In the genomic region with DNA sequence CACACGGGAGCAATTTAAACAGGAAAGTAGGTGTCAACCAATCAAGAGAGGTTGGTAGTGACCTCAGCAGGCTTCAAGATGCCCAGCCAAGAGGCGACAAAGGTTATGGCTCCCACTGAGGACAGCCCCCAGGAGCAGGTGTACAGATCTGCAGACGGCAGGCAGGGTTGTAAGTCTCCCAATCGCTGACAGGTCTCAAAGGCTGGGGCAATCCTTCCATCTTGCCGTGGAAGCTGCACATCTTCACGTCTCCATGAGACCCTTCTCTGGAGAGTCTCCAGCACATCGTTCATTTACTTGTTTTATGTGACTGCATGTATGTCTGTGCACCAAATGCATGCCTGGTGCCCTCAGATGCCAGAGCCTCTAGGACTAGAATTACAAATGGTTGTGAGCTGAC, we compare ENCODE assay signal across 24 mouse cellular contexts. TPM values are rescaled to one million over a fixed set of nuclear protein-coding genes. Genes with fewer than 3 reads are reported as not detected.
DNase-seq lines count a peak whose midpoint lies in the region; ATAC-seq lines count a peak whose summit lies in the region.
"Had no signal": no experiment of that assay in that cellular context is flagged by ENCODE, and none has a peak within 500 bp of the region (broad histone marks: within the 10 kb centered on the region; RNA-seq: fewer than 3 reads in every experiment).

No protein-coding gene starts in this region.

- H3K9ac ChIP-seq in forebrain, embryonic 11.5 days (ENCODE audit: low read length): no peak overlapping the region
- H3K9ac ChIP-seq in forebrain, embryonic 15.5 days (replicated peaks): no peak overlapping the region
- no peak overlapping the region for H3K9ac ChIP-seq in heart, embryonic 16.5 days (ENCODE audit: low read length)
- H3K9ac ChIP-seq: embryonic facial prominence, embryonic 12.5 days; forebrain, embryonic 12.5 days; forebrain, postnatal 0 days had no signal

- peak; percentile 43 for DNase-seq in forebrain, embryonic 11.5 days (ENCODE audit: low spot score)
- DNase-seq in heart, adult 9 months (ENCODE audit: low spot score in 2 of 2): no peak
- peak; percentile 35 for DNase-seq in thymus, postnatal 0 days (ENCODE audit: low spot score)
- no peak for DNase-seq in thymus, postnatal 14 days
- DNase-seq: adrenal gland, adult 8-10 months; adrenal gland, postnatal 14 days; adrenal gland, postnatal 36 days; B cell, adult 2 months; cerebellum, adult 11-12 months; cerebellum, adult 2 months; cerebellum, adult 9-10 months; cerebellum, postnatal 10 days; cerebellum, postnatal 25 days; forebrain, postnatal 0 days had no signal

- H3K4me1 ChIP-seq in forebrain, embryonic 11.5 days (replicated peaks; ENCODE audit: control insufficient read depth, insufficient read depth, low read length): no peaks in the 10 kb centered on the region
- peaks cover 12% of the 10 kb centered on the region for H3K4me1 ChIP-seq in forebrain, embryonic 15.5 days
- H3K4me1 ChIP-seq in heart, embryonic 16.5 days (ENCODE audit: control insufficient read depth, insufficient read depth, low read length): peaks cover 38% of the 10 kb centered on the region

- no peak for ATAC-seq in forebrain, embryonic 11.5 days (replicated peaks; ENCODE audit: low FRiP score)
- no peak for ATAC-seq in forebrain, embryonic 15.5 days (replicated peaks)
- ATAC-seq in heart, embryonic 16.5 days (replicated peaks; ENCODE audit: extremely low read depth, insufficient read depth, low FRiP score): no peak
- ATAC-seq: activated CD4-positive, CD25-positive, alpha-beta regulatory T cell, adult 4 months; CD4-positive, CD25-positive, alpha-beta regulatory T cell, adult 4 months; forebrain, embryonic 14.5 days; forebrain, postnatal 0 days; Patski had no signal

- H3K4me3 ChIP-seq in forebrain, embryonic 11.5 days (ENCODE audit: low read depth, low read length): no peak overlapping the region
- H3K4me3 ChIP-seq in forebrain, embryonic 15.5 days: no peak overlapping the region
- no peak overlapping the region for H3K4me3 ChIP-seq in heart, embryonic 16.5 days (ENCODE audit: low read length)
- H3K4me3 ChIP-seq: embryonic facial prominence, embryonic 10.5 days; embryonic facial prominence, embryonic 12.5 days; forebrain, embryonic 12.5 days had no signal

- H3K27ac ChIP-seq in forebrain, embryonic 11.5 days (ENCODE audit: low read depth, low read length): no peak overlapping the region
- no peak overlapping the region for H3K27ac ChIP-seq in forebrain, embryonic 15.5 days (replicated peaks)
- peak overlapping the region; percentile 51 for H3K27ac ChIP-seq in heart, embryonic 16.5 days (ENCODE audit: low read length)
- H3K27ac ChIP-seq: embryonic facial prominence, embryonic 10.5 days; embryonic facial prominence, embryonic 12.5 days; forebrain, embryonic 12.5 days had no signal

- H3K9me3 ChIP-seq in forebrain, embryonic 11.5 days (ENCODE audit: control insufficient read depth, low read length): no peaks in the 10 kb centered on the region
- H3K9me3 ChIP-seq in forebrain, embryonic 15.5 days: no peaks in the 10 kb centered on the region
- no peaks in the 10 kb centered on the region for H3K9me3 ChIP-seq in heart, embryonic 16.5 days (replicated peaks; ENCODE audit: control insufficient read depth, low read length)
- H3K9me3 ChIP-seq: embryonic facial prominence, embryonic 10.5 days; embryonic facial prominence, embryonic 12.5 days; forebrain, embryonic 12.5 days; G1E had no signal

- H3K36me3 ChIP-seq in forebrain, embryonic 11.5 days (ENCODE audit: control insufficient read depth, insufficient read depth, low read length): no peaks in the 10 kb centered on the region
- no peaks in the 10 kb centered on the region for H3K36me3 ChIP-seq in forebrain, embryonic 15.5 days
- H3K36me3 ChIP-seq in heart, embryonic 16.5 days (ENCODE audit: control insufficient read depth, insufficient read depth): no peaks in the 10 kb centered on the region
- H3K36me3 ChIP-seq: embryonic facial prominence, embryonic 10.5 days; embryonic facial prominence, embryonic 12.5 days; forebrain, embryonic 12.5 days; G1E had no signal

- WGBS in forebrain, embryonic 11.5 days: 83% methylated on average over 7 of the region's 7 CpGs
- WGBS in forebrain, embryonic 15.5 days: 83% methylated on average over 7 of the region's 7 CpGs
- 84% methylated on average over 7 of the region's 7 CpGs for WGBS in heart, embryonic 16.5 days

- H3K4me2 ChIP-seq in forebrain, embryonic 11.5 days (ENCODE audit: low read depth, low read length, severe bottlenecking): no peak overlapping the region
- no peak overlapping the region for H3K4me2 ChIP-seq in forebrain, embryonic 15.5 days (replicated peaks)
- no peak overlapping the region for H3K4me2 ChIP-seq in heart, embryonic 16.5 days (ENCODE audit: low read depth, low read length)
- H3K4me2 ChIP-seq: embryonic facial prominence, embryonic 12.5 days; forebrain, embryonic 12.5 days had no signal

- no peaks in the 10 kb centered on the region for H3K27me3 ChIP-seq in forebrain, embryonic 11.5 days (ENCODE audit: control insufficient read depth, insufficient read depth, low read length)
- H3K27me3 ChIP-seq in forebrain, embryonic 15.5 days: no peaks in the 10 kb centered on the region
- no peaks in the 10 kb centered on the region for H3K27me3 ChIP-seq in heart, embryonic 16.5 days (ENCODE audit: control insufficient read depth, insufficient read depth, low read length)
- H3K27me3 ChIP-seq: embryonic facial prominence, embryonic 12.5 days; forebrain, embryonic 12.5 days; Patski had no signal

RNA-seq across cellular contexts. Expression of a gene that starts 26.8 kb away (rescaled TPM):
- polyA plus RNA-seq in forebrain, embryonic 11.5 days (2014; fragmentation: Nextera tagmentation; extraction: Ambion mirVana): 18.8 and 20.8 TPM in 2 replicates
- polyA plus RNA-seq in forebrain, embryonic 15.5 days (2015; fragmentation: Nextera tagmentation; extraction: Ambion mirVana): 24.6 and 26.3 TPM in 2 replicates
- 38.3 and 40.8 TPM in 2 replicates for polyA plus RNA-seq in heart, embryonic 16.5 days (2015; fragmentation: Nextera tagmentation; extraction: Ambion mirVana)
- 33.8 and 39.2 TPM in 2 replicates for polyA plus RNA-seq in thymus, postnatal 0 days (2015; fragmentation: Nextera tagmentation; extraction: Ambion mirVana)

Comparison
In these comparisons a context has a peak if more than half of its experiments do, and no peak if none do; other contexts are left out.
1. DNase-seq: peak in forebrain, embryonic 11.5 days (single experiment) and thymus, postnatal 0 days (single experiment); none in heart, adult 9 months (0 of 2) and thymus, postnatal 14 days (single experiment).